Mouse (Mus musculus): ENCODE measurements at regions not wholly inside any gene's neighbourhood (a gene's known extent, or its start where the extent isn't known, plus 50 kb on each side); places are given as distances from the start of the nearest gene placed in this dataset.

- no peak for DNase-seq (ENCODE audit: low read depth, low spot score)
Observed at GRCm38 (mm10) chr11:92858170-92858569, 239.7 kb upstream of the Car10 start.

- peak; percentile 16 for DNase-seq (ENCODE audit: low read depth, low spot score)
Observed at GRCm38 (mm10) chr11:92889693-92890454, 208.0 kb upstream of the Car10 start.

GRCm38 (mm10) chr11:92899296-92899695 lies 198.5 kb upstream of the Car10 start:
- DNase-seq (ENCODE audit: low read depth, low spot score), result no peak
